Mouse (Mus musculus) retina, postnatal 7 days (tissue): ENCODE results near the gene Fscb.

Experiments used
- DNase-seq: peaks from one replicate; pipeline ENCODE4 v3.0.0-alpha.2; 2012; ENCODE audit warnings: low read depth, low spot score

The Fscb gene

GRCm38 (mm10) chr12:64474590-64474989, at the start of gene Fscb:
Gene Fscb, minus strand, starts transcription at chr12:64474690.
- no peak for DNase-seq

GRCm38 (mm10) chr12:64516775-64517174, 42.3 kb upstream of the Fscb start:
- no peak for DNase-seq

- no peak for DNase-seq
Observed at GRCm38 (mm10) chr12:64513439-64513838, 38.9 kb upstream of the Fscb start.

- no peak for DNase-seq
Observed at GRCm38 (mm10) chr12:64497706-64498105, 23.2 kb upstream of the Fscb start.

GRCm38 (mm10) chr12:64473615-64474014, 875 bp downstream of the Fscb start:
- DNase-seq: no peak

GRCm38 (mm10) chr12:64473136-64473535, 1.4 kb downstream of the Fscb start:
- DNase-seq: no peak

GRCm38 (mm10) chr12:64455228-64455627, 19.3 kb downstream of the Fscb start:
- no peak for DNase-seq

GRCm38 (mm10) chr12:64449911-64450310, 24.6 kb downstream of the Fscb start:
- no peak for DNase-seq

GRCm38 (mm10) chr12:64436675-64437074, 37.8 kb downstream of the Fscb start:
- no peak for DNase-seq
